In the genomic region with DNA sequence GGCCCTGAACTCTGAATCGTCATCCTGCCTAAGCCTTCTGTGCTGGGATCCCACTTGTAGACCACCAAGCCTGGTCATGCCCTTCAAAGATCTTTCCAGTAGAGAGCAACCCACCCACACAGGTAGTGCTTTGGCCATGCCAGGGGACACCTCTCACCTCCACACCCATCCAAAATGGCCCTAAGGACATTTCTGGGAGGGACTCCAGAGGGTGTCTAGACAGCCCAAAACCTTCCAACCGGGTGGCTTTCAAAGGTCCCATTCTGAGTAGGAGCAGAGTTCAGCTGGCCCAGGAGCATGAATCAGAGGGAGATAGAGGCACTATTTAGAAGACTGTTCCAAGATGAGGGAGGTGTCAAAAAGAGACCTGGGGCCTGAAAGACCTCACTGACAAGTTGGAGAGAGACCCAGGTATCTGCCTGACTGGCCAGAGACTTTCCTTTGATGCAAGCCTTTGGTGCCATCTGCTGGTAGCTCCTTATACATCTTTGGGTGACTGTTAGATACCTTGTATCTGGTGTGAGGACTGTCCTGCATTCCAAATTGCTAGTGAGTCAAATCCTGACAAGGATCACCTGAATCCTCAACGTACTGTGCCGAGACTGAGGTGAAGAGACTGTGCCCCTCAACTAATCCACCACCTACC, we compare ENCODE assay signal across 8 mouse cellular contexts. TPM values are rescaled to one million over a fixed set of nuclear protein-coding genes. Genes with fewer than 3 reads are reported as not detected.
DNase-seq lines count a peak whose midpoint lies in the region; ATAC-seq and TF ChIP-seq lines count a peak whose summit lies in the region.

No protein-coding gene starts in this region.

- peak; percentile 77 to 92 for TF ChIP-seq CTCF in CH12.LX (conservative IDR thresholded peaks at IDR 0.05 in 1 of 2, IDR thresholded peaks at IDR 0.05 in 1 of 2; ENCODE audit: low read depth in 2 of 2, low read length in 2 of 2)

- H3K27me3 ChIP-seq in CH12.LX (replicated peaks): peaks cover 14% of the 10 kb centered on the region
- peaks cover 7% of the 10 kb centered on the region for H3K27me3 ChIP-seq in liver, embryonic 16.5 days (ENCODE audit: control insufficient read depth, insufficient read depth, low read depth, low read length)

- no peak overlapping the region for H3K4me2 ChIP-seq in CH12.LX (ENCODE audit: insufficient read depth, low read depth, poor library complexity, severe bottlenecking)
- H3K4me2 ChIP-seq in liver, embryonic 16.5 days (ENCODE audit: low read depth, low read length): peak overlapping the region; percentile 11; the same call in 1 of the 2 replicates

- peak; percentile 61 for ATAC-seq in liver, embryonic 16.5 days (ENCODE audit: low read depth)

- no peaks in the 10 kb centered on the region for H3K36me3 ChIP-seq in CH12.LX (replicated peaks in 1 of 2; ENCODE audit: control insufficient read depth in 1 of 2, insufficient read depth in 1 of 2, low read length in 1 of 2)
- H3K36me3 ChIP-seq in liver, embryonic 16.5 days (ENCODE audit: control insufficient read depth, insufficient read depth): no peaks in the 10 kb centered on the region

- in situ Hi-C loops in CH12.LX (cut with MboI; ENCODE audit: low pct_ligation_motif_present, low pct_unique_long_range_greater_than_20kb, low sequenced_read_pairs): loop anchor here (10.0 to 25.0 kb wide), 2 partner anchors 98 to 376 kb away; a partner anchor contains a TSS

- TF ChIP-seq EP300 in CH12.LX (IDR thresholded peaks at IDR 0.05; ENCODE audit: low read length): no peak

- intact Hi-C loops in heart, postnatal 10 days (cut with DNase I): loop anchor here (1.0 to 2.0 kb wide), 2 partner anchors 98 to 134 kb away; a partner anchor contains a TSS

- no peak for TF ChIP-seq POLR2A in CH12.LX (IDR thresholded peaks at IDR 0.05; ENCODE audit: low read depth, low read length)

- peaks cover 5% of the 10 kb centered on the region for H3K9me3 ChIP-seq in CH12.LX (replicated peaks; ENCODE audit: low read length)
- no peaks in the 10 kb centered on the region for H3K9me3 ChIP-seq in liver, embryonic 16.5 days (replicated peaks; ENCODE audit: control insufficient read depth, low read length)

- dilution Hi-C loops in CH12.LX (cut with MboI; ENCODE audit: extremely low pct_ligation_motif_present, extremely low pct_unique_long_range_greater_than_20kb, low sequenced_read_pairs): no loop called here

- H3K4me3 ChIP-seq in CH12.LX (replicated peaks in 1 of 3; ENCODE audit: low read depth in 2 of 3, low read length in 2 of 3, poor library complexity in 1 of 3): no peak overlapping the region
- no peak overlapping the region for H3K4me3 ChIP-seq in liver, embryonic 16.5 days (ENCODE audit: low read depth, low read length)

- peak; percentile 78 for DNase-seq in CH12.LX (ENCODE audit: extremely low read depth)
- DNase-seq in adrenal gland, adult 2 months: peak; percentile 71
- peak; percentile 52 for DNase-seq in embryo, embryonic 11.5 days (ENCODE audit: low read depth, low spot score)
- DNase-seq in heart, postnatal 10 days: peak; percentile 82 to 84
- DNase-seq in kidney, postnatal 4 days: peak; percentile 75 to 82
- DNase-seq in retina, postnatal 7 days (ENCODE audit: low read depth, low spot score): peak; percentile 64
- DNase-seq in urinary bladder, postnatal 36 days (ENCODE audit: low spot score in 2 of 2): peak; percentile 58 to 61

- 45% methylated on average over 4 of the region's 4 CpGs for WGBS in liver, embryonic 16.5 days (ENCODE audit: insufficient replicate concordance)

- peak; percentile 92 for TF ChIP-seq RAD21 in CH12.LX (IDR thresholded peaks at IDR 0.05; ENCODE audit: low read depth, low read length)

- no peak overlapping the region for H3K27ac ChIP-seq in CH12.LX (ENCODE audit: insufficient read depth, low read depth)
- H3K27ac ChIP-seq in liver, embryonic 16.5 days (ENCODE audit: low read length): peak overlapping the region; percentile 97

- peaks cover 7 to 16% of the 10 kb centered on the region in 2 experiments for H3K4me1 ChIP-seq in CH12.LX (ENCODE audit: control insufficient read depth in 1 of 2, insufficient read depth in 2 of 2)
- peaks cover 30% of the 10 kb centered on the region for H3K4me1 ChIP-seq in liver, embryonic 16.5 days (ENCODE audit: control insufficient read depth, low read depth, low read length)

- no peaks in the 10 kb centered on the region for H3K79me2 ChIP-seq in CH12.LX (replicated peaks; ENCODE audit: control insufficient read depth, extremely low read depth, insufficient read depth, poor library complexity, severe bottlenecking)

- H3K9ac ChIP-seq in CH12.LX (ENCODE audit: insufficient read depth, low read depth): no peak overlapping the region
- peak overlapping the region; percentile 53 for H3K9ac ChIP-seq in liver, embryonic 16.5 days (ENCODE audit: low read depth, low read length)

TF ChIP-seq in CH12.LX, 34 proteins besides CTCF, POLR2A, EP300 and RAD21:
- TF ChIP-seq ZNF384 (IDR thresholded peaks at IDR 0.05; ENCODE audit: low read depth, low read length) (no peak), SMC3 (IDR thresholded peaks at IDR 0.05; ENCODE audit: low read depth, low read length) (peak; percentile 79)

RNA-seq across cellular contexts. Expression of a gene that starts 24.5 kb away (rescaled TPM):
- 0.50 and 1.1 TPM in 2 replicates for total RNA-seq in CH12.LX (2012; rRNA removed)
- not detected in 2 replicates for total RNA-seq in CH12.LX (2014; rRNA removed)
- polyA plus RNA-seq in CH12.LX (2012; ENCODE audit: insufficient read length, low read depth): 0.51 and 0.91 TPM in 2 replicates
- total RNA-seq in adrenal gland, adult 2 months (2021): 1 to 10 TPM; 2.7 to 3.0 TPM
- 2.6 and 3.8 TPM in 2 replicates for polyA plus RNA-seq in adrenal gland, adult 2 months (2012; rRNA removed)
- 1 to 10 TPM; 2.8 to 3.0 TPM for total RNA-seq in heart, postnatal 10 days (2021)
- polyA plus RNA-seq in liver, embryonic 16.5 days (2015; fragmentation: Nextera tagmentation; extraction: Ambion mirVana): 26.0 and 34.0 TPM in 2 replicates

RNA-seq across cellular contexts. Expression of a gene that starts 28.8 kb away (rescaled TPM):
- total RNA-seq in CH12.LX (2012; rRNA removed) (188 and 205 TPM in 2 replicates), CH12.LX (2014; rRNA removed) (228 and 237 TPM in 2 replicates)
- 124 and 129 TPM in 2 replicates for polyA plus RNA-seq in CH12.LX (2012; ENCODE audit: insufficient read length, low read depth)
- total RNA-seq in adrenal gland, adult 2 months (2021): 100 to 1,000 TPM; 640 to 700 TPM
- 260 and 309 TPM in 2 replicates for polyA plus RNA-seq in adrenal gland, adult 2 months (2012; rRNA removed)
- 100 to 1,000 TPM; 137 to 155 TPM for total RNA-seq in heart, postnatal 10 days (2021)
- 373 and 397 TPM in 2 replicates for polyA plus RNA-seq in liver, embryonic 16.5 days (2015; fragmentation: Nextera tagmentation; extraction: Ambion mirVana)

RNA-seq across cellular contexts. Expression of a gene that starts 35.7 kb away (rescaled TPM):
- 7.4 and 8.5 TPM in 2 replicates for total RNA-seq in CH12.LX (2012; rRNA removed)
- 6.4 and 8.3 TPM in 2 replicates for total RNA-seq in CH12.LX (2014; rRNA removed)
- 8.2 and 9.9 TPM in 2 replicates for polyA plus RNA-seq in CH12.LX (2012; ENCODE audit: insufficient read length, low read depth)
- total RNA-seq in adrenal gland, adult 2 months (2021): 10 to 100 TPM; 26.9 to 34.8 TPM
- polyA plus RNA-seq in adrenal gland, adult 2 months (2012; rRNA removed): 32.7 and 33.5 TPM in 2 replicates
- total RNA-seq in heart, postnatal 10 days (2021): 10 to 100 TPM; 13.5 to 14.7 TPM
- polyA plus RNA-seq in liver, embryonic 16.5 days (2015; fragmentation: Nextera tagmentation; extraction: Ambion mirVana): 13.9 and 16.7 TPM in 2 replicates

RNA-seq across cellular contexts. Expression of a gene that starts 35.7 kb away (rescaled TPM):
- total RNA-seq in CH12.LX (2012; rRNA removed) (10.0 and 10.7 TPM in 2 replicates), CH12.LX (2014; rRNA removed) (3.5 and 5.7 TPM in 2 replicates)
- 31.6 and 37.7 TPM in 2 replicates for polyA plus RNA-seq in CH12.LX (2012; ENCODE audit: insufficient read length, low read depth)
- total RNA-seq in adrenal gland, adult 2 months (2021): 10 to 100 TPM; 27.8 to 30.5 TPM
- 18.7 and 34.4 TPM in 2 replicates for polyA plus RNA-seq in adrenal gland, adult 2 months (2012; rRNA removed)
- total RNA-seq in heart, postnatal 10 days (2021): 10 to 100 TPM; 25.0 to 27.0 TPM
- 11.6 and 13.6 TPM in 2 replicates for polyA plus RNA-seq in liver, embryonic 16.5 days (2015; fragmentation: Nextera tagmentation; extraction: Ambion mirVana)

RNA-seq across cellular contexts. Expression of a gene that starts 50.7 kb away (rescaled TPM):
- 23.9 and 29.6 TPM in 2 replicates for total RNA-seq in CH12.LX (2012; rRNA removed)
- 26.4 and 31.4 TPM in 2 replicates for total RNA-seq in CH12.LX (2014; rRNA removed)
- polyA plus RNA-seq in CH12.LX (2012; ENCODE audit: insufficient read length, low read depth): 17.6 and 21.2 TPM in 2 replicates
- 10 to 100 TPM; 29.7 to 41.1 TPM for total RNA-seq in adrenal gland, adult 2 months (2021)
- polyA plus RNA-seq in adrenal gland, adult 2 months (2012; rRNA removed): 49.5 and 58.2 TPM in 2 replicates
- 10 to 100 TPM; 12.2 to 15.0 TPM for total RNA-seq in heart, postnatal 10 days (2021)
- polyA plus RNA-seq in liver, embryonic 16.5 days (2015; fragmentation: Nextera tagmentation; extraction: Ambion mirVana): 13.5 and 14.3 TPM in 2 replicates
